Mouse (Mus musculus): ENCODE measurements around the gene Wwox. TPM values are rescaled to one million over a fixed set of nuclear protein-coding genes. Genes with fewer than 3 reads are reported as not detected.
A peak's percentile ranks its signal among the peaks of the same experiment; 100 is the strongest.

The Wwox gene
- 10.5 and 12.6 TPM in 2 replicates for polyA plus RNA-seq (2016; fragmentation: Nextera tagmentation; extraction: Ambion mirVana)

GRCm38 (mm10) chr8:114439334-114440204 lies at the start of gene Wwox:
Gene Wwox, plus strand, starts transcription at chr8:114439655.
- H3K4me3 ChIP-seq: peak within 1 kb of the TSS; percentile 55
- ATAC-seq (ENCODE audit: insufficient number of reproducible peaks, insufficient read depth, low FRiP score, low TSS enrichment): peak; percentile 99
- H3K27ac ChIP-seq: peak within 1 kb of the TSS; percentile 51; the same call in 1 of the 2 replicates
- peak within 1 kb of the TSS; percentile 78 for H3K4me2 ChIP-seq (replicated peaks)
- H3K4me1 ChIP-seq: peaks cover 4% of the 10 kb centered on the region; the same call in 1 of the 2 replicates
- peak within 1 kb of the TSS; percentile 66 for H3K9ac ChIP-seq
- no peaks in the 10 kb centered on the region for H3K27me3 ChIP-seq
- H3K36me3 ChIP-seq: no peaks in the 10 kb centered on the region
- H3K9me3 ChIP-seq: no peaks in the 10 kb centered on the region
- WGBS: under 1% methylated on average over 54 of the region's 54 CpGs

- no peaks in the 10 kb centered on the region for H3K36me3 ChIP-seq
- H3K27me3 ChIP-seq: no peaks in the 10 kb centered on the region
- H3K27ac ChIP-seq: no peak overlapping the region
- H3K4me1 ChIP-seq: no peaks in the 10 kb centered on the region
- WGBS: 89% methylated on average over 12 of the region's 13 CpGs
- ATAC-seq (ENCODE audit: insufficient number of reproducible peaks, insufficient read depth, low FRiP score, low TSS enrichment): no peak
- no peak overlapping the region for H3K4me3 ChIP-seq
- no peak overlapping the region for H3K4me2 ChIP-seq (replicated peaks)
- H3K9ac ChIP-seq: no peak overlapping the region
- no peaks in the 10 kb centered on the region for H3K9me3 ChIP-seq
These were observed 48.8 kb upstream of the Wwox start for GRCm38 (mm10) chr8:114390465-114391254.

GRCm38 (mm10) chr8:114398326-114398725 lies 41.1 kb upstream of the Wwox start:
- H3K4me1 ChIP-seq: no peaks in the 10 kb centered on the region
- no peak overlapping the region for H3K4me3 ChIP-seq
- no peaks in the 10 kb centered on the region for H3K36me3 ChIP-seq
- 90% methylated on average over 5 of the region's 5 CpGs for WGBS
- H3K27ac ChIP-seq: no peak overlapping the region
- ATAC-seq (ENCODE audit: insufficient number of reproducible peaks, insufficient read depth, low FRiP score, low TSS enrichment): no peak
- no peaks in the 10 kb centered on the region for H3K9me3 ChIP-seq
- H3K9ac ChIP-seq: no peak overlapping the region
- H3K4me2 ChIP-seq (replicated peaks): no peak overlapping the region
- H3K27me3 ChIP-seq: no peaks in the 10 kb centered on the region

- no peaks in the 10 kb centered on the region for H3K4me1 ChIP-seq
- 95% methylated on average over 5 of the region's 5 CpGs for WGBS
- no peaks in the 10 kb centered on the region for H3K36me3 ChIP-seq
- H3K4me2 ChIP-seq (replicated peaks): no peak overlapping the region
- no peaks in the 10 kb centered on the region for H3K9me3 ChIP-seq
- H3K27me3 ChIP-seq: no peaks in the 10 kb centered on the region
- H3K9ac ChIP-seq: no peak overlapping the region
- ATAC-seq (ENCODE audit: insufficient number of reproducible peaks, insufficient read depth, low FRiP score, low TSS enrichment): no peak
- H3K27ac ChIP-seq: no peak overlapping the region
- H3K4me3 ChIP-seq: no peak overlapping the region
These were observed 40.2 kb upstream of the Wwox start for GRCm38 (mm10) chr8:114399273-114399672.

GRCm38 (mm10) chr8:114401679-114402078 lies 37.8 kb upstream of the Wwox start:
- Histone ChIP-seq H3K4me2 (replicated peaks) (no peak overlapping the region), H3K9me3 (no peaks in the 10 kb centered on the region), H3K4me1 (no peaks in the 10 kb centered on the region), H3K9ac (no peak overlapping the region), H3K27ac (no peak overlapping the region), H3K4me3 (no peak overlapping the region), H3K27me3 (no peaks in the 10 kb centered on the region), H3K36me3 (no peaks in the 10 kb centered on the region)
- no peak for ATAC-seq (ENCODE audit: insufficient number of reproducible peaks, insufficient read depth, low FRiP score, low TSS enrichment)
- WGBS: 69% methylated on average over 7 of the region's 7 CpGs

- WGBS: 72% methylated on average over 3 of the region's 3 CpGs
- Histone ChIP-seq H3K9ac (no peak overlapping the region), H3K36me3 (no peaks in the 10 kb centered on the region), H3K4me2 (replicated peaks) (no peak overlapping the region), H3K9me3 (no peaks in the 10 kb centered on the region), H3K4me3 (no peak overlapping the region), H3K4me1 (no peaks in the 10 kb centered on the region), H3K27ac (no peak overlapping the region), H3K27me3 (no peaks in the 10 kb centered on the region)
- no peak for ATAC-seq (ENCODE audit: insufficient number of reproducible peaks, insufficient read depth, low FRiP score, low TSS enrichment)
These were observed 28.0 kb upstream of the Wwox start for GRCm38 (mm10) chr8:114411421-114411820.

GRCm38 (mm10) chr8:114417786-114418185 lies 21.7 kb upstream of the Wwox start, which contains the start of gene Clec3a:
Gene Clec3a, plus strand, starts transcription at chr8:114418086.
- 79% methylated on average over 8 of the region's 8 CpGs for WGBS
- H3K27me3 ChIP-seq: no peaks in the 10 kb centered on the region

GRCm38 (mm10) chr8:114418486-114418885 lies 21.0 kb upstream of the Wwox start:
- Histone ChIP-seq H3K9me3 (no peaks in the 10 kb centered on the region), H3K27me3 (no peaks in the 10 kb centered on the region), H3K4me3 (no peak overlapping the region), H3K27ac (no peak overlapping the region), H3K9ac (no peak overlapping the region), H3K36me3 (no peaks in the 10 kb centered on the region), H3K4me1 (no peaks in the 10 kb centered on the region), H3K4me2 (replicated peaks) (no peak overlapping the region)
- ATAC-seq (ENCODE audit: insufficient number of reproducible peaks, insufficient read depth, low FRiP score, low TSS enrichment): no peak
- 78% methylated on average over 5 of the region's 5 CpGs for WGBS

More at GRCm38 (mm10) chr8:114417786-114418185, 21.7 kb upstream of the Wwox start, which contains the start of gene Clec3a:
- no peak within 1 kb of the TSS for H3K27ac ChIP-seq
- ATAC-seq (ENCODE audit: insufficient number of reproducible peaks, insufficient read depth, low FRiP score, low TSS enrichment): no peak
- H3K4me2 ChIP-seq (replicated peaks): no peak within 1 kb of the TSS
- no peaks in the 10 kb centered on the region for H3K9me3 ChIP-seq
- no peak within 1 kb of the TSS for H3K4me3 ChIP-seq
- no peaks in the 10 kb centered on the region for H3K36me3 ChIP-seq
- H3K9ac ChIP-seq: no peak within 1 kb of the TSS
- H3K4me1 ChIP-seq: no peaks in the 10 kb centered on the region

- no peaks in the 10 kb centered on the region for H3K4me1 ChIP-seq
- H3K36me3 ChIP-seq: no peaks in the 10 kb centered on the region
- H3K9ac ChIP-seq: no peak overlapping the region
- H3K27ac ChIP-seq: no peak overlapping the region
- 74% methylated on average over 6 of the region's 6 CpGs for WGBS
- ATAC-seq (ENCODE audit: insufficient number of reproducible peaks, insufficient read depth, low FRiP score, low TSS enrichment): no peak
- H3K4me3 ChIP-seq: no peak overlapping the region
- no peaks in the 10 kb centered on the region for H3K27me3 ChIP-seq
- no peak overlapping the region for H3K4me2 ChIP-seq (replicated peaks)
- no peaks in the 10 kb centered on the region for H3K9me3 ChIP-seq
These were observed 20.6 kb upstream of the Wwox start for GRCm38 (mm10) chr8:114418904-114419303.

- no peak overlapping the region for H3K4me2 ChIP-seq (replicated peaks)
- H3K4me3 ChIP-seq: no peak overlapping the region
- WGBS: 77% methylated on average over 4 of the region's 4 CpGs
- no peak for ATAC-seq (ENCODE audit: insufficient number of reproducible peaks, insufficient read depth, low FRiP score, low TSS enrichment)
- H3K27ac ChIP-seq: no peak overlapping the region
- H3K9me3 ChIP-seq: no peaks in the 10 kb centered on the region
- no peaks in the 10 kb centered on the region for H3K4me1 ChIP-seq
- no peaks in the 10 kb centered on the region for H3K27me3 ChIP-seq
- H3K9ac ChIP-seq: no peak overlapping the region
- no peaks in the 10 kb centered on the region for H3K36me3 ChIP-seq
These were observed 17.9 kb upstream of the Wwox start for GRCm38 (mm10) chr8:114421544-114421943.

GRCm38 (mm10) chr8:114438236-114438635 lies 1.2 kb upstream of the Wwox start:
- Histone ChIP-seq H3K9me3 (no peaks in the 10 kb centered on the region), H3K36me3 (no peaks in the 10 kb centered on the region), H3K4me3 (no peak overlapping the region), H3K27ac (no peak overlapping the region), H3K27me3 (no peaks in the 10 kb centered on the region), H3K4me2 (replicated peaks) (no peak overlapping the region), H3K9ac (no peak overlapping the region), H3K4me1 (peaks cover 4% of the 10 kb centered on the region; the same call in 1 of the 2 replicates)
- no peak for ATAC-seq (ENCODE audit: insufficient number of reproducible peaks, insufficient read depth, low FRiP score, low TSS enrichment)
- 10% methylated on average over 6 of the region's 6 CpGs for WGBS
